Mouse (Mus musculus) NIH3T3 (cell line): ENCODE data around the gene Ccr1l1.

Source experiments
- DNase-seq: peaks from one replicate; pipeline ENCODE4 v3.0.0-alpha.2; 2012; ENCODE audit warnings: low read depth

Ccr1l1 gene

DNA sequence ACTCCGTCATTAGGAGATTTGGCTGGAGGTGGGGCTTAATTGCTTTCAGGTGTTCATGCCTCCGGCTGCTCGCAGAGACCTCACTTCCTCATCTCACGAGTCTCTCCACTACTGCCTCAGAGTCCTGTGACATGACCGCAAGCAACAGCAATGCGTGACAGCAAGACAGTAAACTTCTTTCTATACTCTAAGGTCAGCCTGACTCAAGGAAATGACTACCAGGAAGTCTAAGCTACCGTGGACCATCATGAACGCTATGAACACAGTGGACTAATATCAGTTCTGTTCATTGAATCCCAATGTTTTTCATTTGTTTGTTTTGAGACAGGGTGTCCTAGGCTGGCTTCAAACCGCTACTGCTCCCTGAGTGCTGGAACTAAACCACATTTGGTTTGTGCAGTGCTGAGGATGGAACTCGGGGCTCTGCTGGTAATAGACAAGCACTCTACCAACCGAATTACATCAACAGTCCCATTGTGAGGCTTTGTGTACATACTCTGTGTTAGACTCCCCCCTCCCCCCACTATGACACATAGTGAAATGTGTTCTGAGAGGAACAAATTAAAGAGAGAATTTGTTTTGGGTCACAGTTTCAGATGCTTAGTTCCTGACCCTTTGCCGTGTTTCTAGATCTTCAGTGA, 50.0 kb downstream of the Ccr1l1 start:
- no peak for DNase-seq

DNA sequence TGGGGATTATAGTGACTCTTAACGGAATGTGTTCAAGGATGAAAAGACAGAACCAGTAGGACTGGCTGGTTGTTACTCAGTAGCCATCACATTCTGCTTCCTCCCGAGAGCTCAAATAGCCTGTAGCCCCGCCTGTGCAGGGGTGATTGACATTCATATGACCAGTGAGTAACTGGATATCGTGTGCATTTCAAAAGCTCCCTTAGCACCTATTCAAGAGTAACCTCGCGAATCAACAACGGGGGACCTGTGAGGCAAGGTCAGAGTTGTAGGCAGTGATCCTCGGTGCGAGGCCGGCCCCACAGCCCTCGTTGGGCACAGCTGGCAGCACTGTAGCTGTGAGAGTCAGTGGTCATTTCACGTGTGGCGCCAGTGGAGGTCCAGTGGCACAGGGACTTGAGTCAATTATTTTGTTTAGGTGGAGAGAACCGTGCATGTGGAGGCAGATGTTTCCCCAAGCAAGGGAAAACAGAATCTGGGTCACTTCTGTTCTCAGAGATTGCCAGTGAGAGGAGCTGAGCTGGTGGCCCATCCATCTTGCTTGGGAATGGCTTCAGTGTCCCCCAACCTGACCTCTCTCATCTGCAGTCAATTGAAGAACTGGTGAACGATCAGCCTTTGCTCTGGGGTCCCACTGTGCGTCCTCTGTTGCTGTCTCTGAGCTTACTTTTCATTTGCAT, 50.8 kb downstream of the Ccr1l1 start:
- no peak for DNase-seq
